16 mouse cellular contexts compared by ENCODE assay signal in genomic region chr10:84523682-84524081, GRCm38 (mm10). TPM values are rescaled to one million over a fixed set of nuclear protein-coding genes. Genes with fewer than 3 reads are reported as not detected.
A peak's percentile ranks its signal among the peaks of the same experiment; 100 is the strongest.
DNase-seq lines count a peak whose midpoint lies in the region; ATAC-seq and TF ChIP-seq lines count a peak whose summit lies in the region.
"Had no signal": no experiment of that assay in that cellular context is flagged by ENCODE, and none has a peak within 500 bp of the region (broad histone marks: within the 10 kb centered on the region; RNA-seq: fewer than 3 reads in every experiment).

No protein-coding gene starts in this region.

- no peaks in the 10 kb centered on the region for H3K9me3 ChIP-seq in kidney, postnatal 0 days (replicated peaks; ENCODE audit: low read length)
- no peaks in the 10 kb centered on the region for H3K9me3 ChIP-seq in stomach, embryonic 15.5 days
- H3K9me3 ChIP-seq: heart, embryonic 13.5 days; lung, embryonic 15.5 days had no signal

- TF ChIP-seq POLR2A in cerebellum, adult 2 months (IDR thresholded peaks at IDR 0.05; ENCODE audit: borderline replicate concordance, insufficient read depth, low read length), result no peak

- no peaks in the 10 kb centered on the region for H3K27me3 ChIP-seq in cerebellum, adult 2 months (ENCODE audit: control insufficient read depth, insufficient read depth, low read length)
- H3K27me3 ChIP-seq in kidney, postnatal 0 days (ENCODE audit: insufficient read depth, low read length), result no peaks in the 10 kb centered on the region
- H3K27me3 ChIP-seq in stomach, embryonic 15.5 days (replicated peaks), result no peaks in the 10 kb centered on the region
- H3K27me3 ChIP-seq: heart, embryonic 13.5 days; lung, embryonic 15.5 days had no signal

- H3K4me2 ChIP-seq in kidney, postnatal 0 days (ENCODE audit: low read length), result no peak overlapping the region
- no peak overlapping the region for H3K4me2 ChIP-seq in stomach, embryonic 15.5 days
- H3K4me2 ChIP-seq: heart, embryonic 13.5 days; lung, embryonic 15.5 days had no signal

- no peak overlapping the region for H3K27ac ChIP-seq in cerebellum, adult 2 months (ENCODE audit: insufficient read depth, low read length)
- H3K27ac ChIP-seq in kidney, postnatal 0 days, result no peak overlapping the region
- H3K27ac ChIP-seq in stomach, embryonic 15.5 days, result no peak overlapping the region
- H3K27ac ChIP-seq: heart, embryonic 13.5 days; lung, embryonic 15.5 days had no signal

- peaks cover 24% of the 10 kb centered on the region for H3K36me3 ChIP-seq in kidney, postnatal 0 days (ENCODE audit: insufficient read depth, low read length)
- peaks cover 30% of the 10 kb centered on the region for H3K36me3 ChIP-seq in stomach, embryonic 15.5 days

- no peaks in the 10 kb centered on the region; the same call in 1 of the 2 replicates for H3K4me1 ChIP-seq in cerebellum, adult 2 months (ENCODE audit: control insufficient read depth, insufficient read depth, low read length)
- no peaks in the 10 kb centered on the region for H3K4me1 ChIP-seq in kidney, postnatal 0 days (replicated peaks; ENCODE audit: insufficient read depth, low read length)
- no peaks in the 10 kb centered on the region for H3K4me1 ChIP-seq in stomach, embryonic 15.5 days

- TF ChIP-seq CTCF in cerebellum, adult 2 months (IDR thresholded peaks at IDR 0.05; ENCODE audit: borderline replicate concordance, insufficient read depth, low read depth, low read length), result peak; percentile 33; the same call in 1 of the 2 replicates
- peak; percentile 60 for TF ChIP-seq CTCF in kidney, postnatal 0 days (IDR thresholded peaks at IDR 0.05; ENCODE audit: low read depth)

- 64% methylated on average over 10 of the region's 10 CpGs for WGBS in cerebellum, adult 2 months
- WGBS in kidney, postnatal 0 days, result 57% methylated on average over 10 of the region's 10 CpGs
- 57% methylated on average over 10 of the region's 10 CpGs for WGBS in stomach, embryonic 15.5 days

- no peak for ATAC-seq in kidney, postnatal 0 days (replicated peaks; ENCODE audit: low FRiP score, low read depth)
- peak; percentile 10; the same call in 1 of the 2 replicates for ATAC-seq in stomach, embryonic 15.5 days (ENCODE audit: insufficient read depth, low FRiP score, low read depth)
- ATAC-seq: activated CD4-positive, CD25-positive, alpha-beta regulatory T cell, adult 4 months; midbrain, embryonic 16.5 days had no signal

- DNase-seq in cerebellum, adult 2 months, result no peak
- DNase-seq in cerebellum, adult 9-10 months, result no peak
- DNase-seq in kidney, postnatal 0 days (ENCODE audit: low spot score), result peak; percentile 13
- DNase-seq in kidney, adult 11 months, result no peak
- peak; percentile 40 for DNase-seq in thymus, postnatal 4 days
- no peak for DNase-seq in thymus, postnatal 14 days
- no peak for DNase-seq in neural tube, embryonic 10.5 days (ENCODE audit: extremely low spot score, low spot score)
- DNase-seq: cerebellum, adult 8-10 months; kidney, adult 8-10 months; layer of hippocampus, postnatal 36 days; spleen, adult 18-20 months had no signal

- H3K9ac ChIP-seq in kidney, postnatal 0 days (ENCODE audit: low read depth, low read length), result no peak overlapping the region
- H3K9ac ChIP-seq in stomach, embryonic 15.5 days, result no peak overlapping the region
- H3K9ac ChIP-seq: heart, embryonic 13.5 days; lung, embryonic 15.5 days had no signal

- no peak overlapping the region for H3K4me3 ChIP-seq in cerebellum, adult 2 months (replicated peaks; ENCODE audit: insufficient read depth, low read depth, low read length)
- no peak overlapping the region for H3K4me3 ChIP-seq in kidney, postnatal 0 days (replicated peaks; ENCODE audit: low read depth, low read length)
- H3K4me3 ChIP-seq in stomach, embryonic 15.5 days (replicated peaks), result no peak overlapping the region
- H3K4me3 ChIP-seq: heart, embryonic 13.5 days; lung, embryonic 15.5 days had no signal

RNA-seq across cellular contexts. Expression of gene Ckap4, which starts 10.2 kb away (rescaled TPM):
- 20.4 and 21.0 TPM in 2 replicates for polyA plus RNA-seq in cerebellum, adult 2 months (2012; rRNA removed)
- 75.6 and 77.9 TPM in 2 replicates for polyA plus RNA-seq in kidney, postnatal 0 days (2015; fragmentation: Nextera tagmentation; extraction: Ambion mirVana)
- polyA plus RNA-seq in stomach, embryonic 15.5 days (2015; fragmentation: Nextera tagmentation; extraction: Ambion mirVana), result 81.8 and 89.3 TPM in 2 replicates

RNA-seq across cellular contexts. Expression of gene Tcp11l2, which starts 52.7 kb away (rescaled TPM):
- polyA plus RNA-seq in cerebellum, adult 2 months (2012; rRNA removed), result 34.6 and 38.8 TPM in 2 replicates
- 25.2 and 27.0 TPM in 2 replicates for polyA plus RNA-seq in kidney, postnatal 0 days (2015; fragmentation: Nextera tagmentation; extraction: Ambion mirVana)
- polyA plus RNA-seq in stomach, embryonic 15.5 days (2015; fragmentation: Nextera tagmentation; extraction: Ambion mirVana), result 16.0 and 19.7 TPM in 2 replicates

Comparison
In these comparisons a context has a peak if more than half of its experiments do, and no peak if none do; other contexts are left out.
1. DNase-seq: peak in kidney, postnatal 0 days (single experiment) and thymus, postnatal 4 days (single experiment); none in cerebellum, adult 2 months (0 of 2), cerebellum, adult 9-10 months (single experiment), kidney, adult 11 months (single experiment), thymus, postnatal 14 days (single experiment) and neural tube, embryonic 10.5 days (single experiment).